Mouse (Mus musculus) ES-Bruce4 (cell line): ENCODE measurements around the gene Trim39.

Experiments
- CTCF ChIP-seq: IDR thresholded peaks from one replicate; pipeline ENCODE4 v1.8.1; 2011; ENCODE audit warnings: low read depth, low read length
- POLR2A ChIP-seq: IDR thresholded peaks from one replicate; pipeline ENCODE4 v1.8.1; 2011; ENCODE audit warnings: low read length; ENCODE audit not compliant: insufficient read depth

DNA sequence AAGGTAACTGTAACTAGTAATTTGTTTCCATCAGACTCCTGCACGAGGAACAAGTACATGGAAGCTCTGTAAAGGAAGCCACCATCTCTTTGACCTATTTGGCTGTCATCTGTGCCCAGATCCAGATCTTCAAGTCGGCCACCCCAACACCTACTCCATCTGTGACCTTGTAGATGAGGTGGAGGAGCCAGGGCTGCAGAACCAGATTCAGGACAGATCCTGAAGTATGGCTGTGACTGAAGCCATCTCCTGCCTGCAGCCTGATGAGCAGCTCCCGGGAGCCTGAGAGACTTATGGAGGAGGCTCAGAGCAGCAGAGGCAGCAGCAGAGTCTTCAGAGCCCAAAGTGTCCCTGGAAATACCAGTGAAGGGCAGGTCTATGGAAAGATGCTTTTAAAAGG is 47.6 kb downstream of the Trim39 start:
- no peak for TF ChIP-seq CTCF
- no peak for TF ChIP-seq POLR2A
